Mouse (Mus musculus) cerebellum, adult 2 months (tissue): ENCODE measurements at regions not wholly inside any gene's neighbourhood (a gene's known extent, or its start where the extent isn't known, plus 50 kb on each side); places are given as distances from the start of the nearest gene placed in this dataset.

Experiments
- DNase-seq, 2 experiments: peaks; one replicate each; pipeline ENCODE4 v3.0.0; 2021
- H3K27ac ChIP-seq: fragments of 200-500 bp; 2 replicates; pipeline ENCODE4 v1.5.1; 2012; ENCODE audit warnings: low read length, control low read depth, inconsistent platforms; ENCODE audit not compliant: insufficient read depth
- H3K27me3 ChIP-seq: fragments of 200-500 bp; 2 replicates; pipeline ENCODE4 v1.6.1; 2012; ENCODE audit warnings: inconsistent platforms, mild to moderate bottlenecking, low read length, moderate library complexity; ENCODE audit not compliant: control insufficient read depth, insufficient read depth
- H3K4me1 ChIP-seq: fragments of 200-500 bp; 2 replicates; pipeline ENCODE4 v1.6.1; 2011; ENCODE audit warnings: low read length; ENCODE audit not compliant: control insufficient read depth, insufficient read depth
- H3K4me3 ChIP-seq: fragments of 200-500 bp; replicated peaks from 2 replicates; pipeline ENCODE3; 2011; ENCODE audit warnings: mild to moderate bottlenecking, low read depth, low read length, control low read depth; ENCODE audit not compliant: insufficient read depth
- CTCF ChIP-seq: fragments of 200-500 bp; IDR thresholded peaks from 2 replicates; pipeline ENCODE4 v1.5.1; 2011; ENCODE audit warnings: low read depth, mild to moderate bottlenecking, control low read depth, low read length, moderate library complexity, borderline replicate concordance; ENCODE audit not compliant: insufficient read depth
- POLR2A ChIP-seq: fragments of 200-500 bp; IDR thresholded peaks from 2 replicates; pipeline ENCODE4 v1.6.1; 2011; ENCODE audit warnings: low read length, control low read depth, borderline replicate concordance; ENCODE audit not compliant: insufficient read depth
- WGBS: fragments of 180-500 bp; shearing (Covaris S2); methylation state at CpG from one replicate; pipeline ENCODE4 v1.1.7; 2018; 5-methylcytosine and 5-hydroxymethylcytosine counted together

- no peak for TF ChIP-seq POLR2A
- no peak for TF ChIP-seq CTCF
- over 99% methylated on average over 3 of the region's 3 CpGs for WGBS
- no peak for DNase-seq
- H3K27ac ChIP-seq = no peak overlapping the region
- H3K4me3 ChIP-seq = no peak overlapping the region
- no peaks in the 10 kb centered on the region for H3K27me3 ChIP-seq
- no peaks in the 10 kb centered on the region; the same call in 1 of the 2 replicates for H3K4me1 ChIP-seq
These were observed 147.0 kb downstream of the Utp6 start for GRCm38 (mm10) chr11:79815156-79815555.

GRCm38 (mm10) chr11:79806911-79807466 is 155.2 kb downstream of the Utp6 start:
- TF ChIP-seq CTCF = no peak
- TF ChIP-seq POLR2A = no peak
- 46% methylated on average over 17 of the region's 17 CpGs for WGBS
- H3K27me3 ChIP-seq = no peaks in the 10 kb centered on the region

GRCm38 (mm10) chr11:79806417-79806816 is 155.8 kb downstream of the Utp6 start:
- Histone ChIP-seq H3K4me3 (no peak overlapping the region), H3K27ac (no peak overlapping the region), H3K27me3 (no peaks in the 10 kb centered on the region), H3K4me1 (peaks cover 8% of the 10 kb centered on the region)
- no peak for DNase-seq
- WGBS = 70% methylated on average over 10 of the region's 10 CpGs
- TF ChIP-seq POLR2A = no peak
- no peak for TF ChIP-seq CTCF

More at GRCm38 (mm10) chr11:79806911-79807466, 155.2 kb downstream of the Utp6 start:
- Histone ChIP-seq H3K4me3 (no peak overlapping the region), H3K27ac (no peak overlapping the region), H3K4me1 (peaks cover 8% of the 10 kb centered on the region)
- DNase-seq = no peak

- H3K27ac ChIP-seq = no peak overlapping the region
- H3K4me1 ChIP-seq = peaks cover 8% of the 10 kb centered on the region
- 74% methylated on average over 10 of the region's 10 CpGs for WGBS
- H3K27me3 ChIP-seq = no peaks in the 10 kb centered on the region
- TF ChIP-seq CTCF (no peak), POLR2A (no peak)
- DNase-seq = no peak
- H3K4me3 ChIP-seq = no peak overlapping the region
These were observed 156.2 kb downstream of the Utp6 start for GRCm38 (mm10) chr11:79805981-79806415.

GRCm38 (mm10) chr11:79803971-79804370 is 158.2 kb downstream of the Utp6 start:
- WGBS = 90% methylated on average over 2 of the region's 2 CpGs
- Histone ChIP-seq H3K4me1 (peaks cover 8% of the 10 kb centered on the region), H3K27ac (no peak overlapping the region), H3K4me3 (no peak overlapping the region), H3K27me3 (no peaks in the 10 kb centered on the region)
- TF ChIP-seq CTCF = no peak
- TF ChIP-seq POLR2A = no peak
- DNase-seq = no peak

- Histone ChIP-seq H3K27ac (no peak overlapping the region), H3K27me3 (no peaks in the 10 kb centered on the region), H3K4me3 (no peak overlapping the region), H3K4me1 (peaks cover 8% of the 10 kb centered on the region)
- no peak for TF ChIP-seq CTCF
- TF ChIP-seq POLR2A = no peak
- 21% methylated on average over 5 of the region's 5 CpGs for WGBS
- peak; percentile 54 to 67 for DNase-seq
These were observed 159.2 kb downstream of the Utp6 start for GRCm38 (mm10) chr11:79803006-79803405.

- H3K27me3 ChIP-seq = no peaks in the 10 kb centered on the region
- 73% methylated on average over 13 of the region's 13 CpGs for WGBS
- TF ChIP-seq POLR2A = no peak
- no peak for TF ChIP-seq CTCF
- H3K4me3 ChIP-seq = no peak overlapping the region
- H3K27ac ChIP-seq = no peak overlapping the region
- H3K4me1 ChIP-seq = peaks cover 8% of the 10 kb centered on the region
- DNase-seq = no peak
These were observed 159.6 kb downstream of the Utp6 start for GRCm38 (mm10) chr11:79802566-79802965.

- H3K4me1 ChIP-seq = peaks cover 8% of the 10 kb centered on the region
- WGBS = 61% methylated on average over 8 of the region's 8 CpGs
- no peak for TF ChIP-seq POLR2A
- no peak for TF ChIP-seq CTCF
- H3K27ac ChIP-seq = no peak overlapping the region
- DNase-seq = no peak
- no peak overlapping the region for H3K4me3 ChIP-seq
- no peaks in the 10 kb centered on the region for H3K27me3 ChIP-seq
These were observed 161.9 kb downstream of the Utp6 start for GRCm38 (mm10) chr11:79800256-79800655.
